Mouse (Mus musculus): ENCODE results near the gene Chst8.

DNA sequence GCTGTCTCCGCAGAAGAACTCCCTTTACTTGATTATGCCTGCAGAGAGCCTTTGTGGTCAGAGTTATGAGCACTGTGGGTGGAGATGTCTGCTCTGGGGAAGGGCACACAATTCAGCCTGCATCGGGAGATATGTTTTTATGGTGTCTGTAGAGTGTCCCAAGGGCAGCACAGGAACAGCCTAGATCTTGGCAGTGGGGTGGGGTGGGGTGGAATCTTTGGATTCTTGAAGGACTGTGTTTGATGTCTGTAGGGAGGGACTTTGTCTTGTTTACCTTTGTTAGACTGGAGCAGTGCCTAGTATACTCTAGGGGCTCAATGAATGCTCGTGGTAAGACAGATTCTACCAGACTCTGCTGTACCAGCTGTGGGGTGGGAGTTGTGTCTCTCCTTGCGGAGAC is 127.3 kb downstream of the Chst8 start:
- TF ChIP-seq CTCF (IDR thresholded peaks at IDR 0.05; ENCODE audit: low read depth) (no peak), EP300 (IDR thresholded peaks at IDR 0.05; ENCODE audit: low read depth) (no peak)

Data from heart, postnatal 0 days (tissue).